Mouse (Mus musculus) heart, postnatal 36 days (tissue): ENCODE results near the gene Spink4. TPM values are rescaled to one million over a fixed set of nuclear protein-coding genes. Genes with fewer than 3 reads are reported as not detected.
"Not testable (repeated sequence)": the region's sequence is repeated elsewhere in the genome, so short reads cannot be mapped to it uniquely, and the experiment has no call there.

Experiments
- DNase-seq, 2 experiments: peaks; one replicate each; pipeline ENCODE4 v3.0.0; 2021 to 2022
- intact Hi-C: fragments of 180-260 bp; cut with DNase I; formaldehyde crosslinking; loops from one replicate; pipeline ENCODE4 v1.15.1; 2025
- total RNA-seq, 2 experiments: library from RNA; stranded (reverse); gene quantifications; 2 replicates each; pipeline ENCODE4 v1.2.3; 2021

The Spink4 gene
- total RNA-seq, 2 experiments from 2014 or later = not detected

- DNase-seq = no peak
- intact Hi-C loops = no loop called here
Measured at GRCm38 (mm10) chr4:40900071-40900470, 19.8 kb upstream of the Spink4 start.

- DNase-seq = no peak
- intact Hi-C loops = no loop called here
Measured at GRCm38 (mm10) chr4:40900612-40901011, 19.2 kb upstream of the Spink4 start.

- DNase-seq = no peak
- intact Hi-C loops = loop anchor here (1.0 to 2.0 kb wide), 2 partner anchors 49 to 133 kb away; no protein-coding TSS in a partner anchor
Measured at GRCm38 (mm10) chr4:40906298-40906697, 13.6 kb upstream of the Spink4 start.

- peak; percentile 24 to 39 for DNase-seq
- intact Hi-C loops = no loop called here
Measured at GRCm38 (mm10) chr4:40908261-40908969, 11.4 kb upstream of the Spink4 start.

GRCm38 (mm10) chr4:40914287-40914867 lies 5.5 kb upstream of the Spink4 start:
- DNase-seq = no peak
- intact Hi-C loops = no loop called here

GRCm38 (mm10) chr4:40915947-40916346 lies 3.9 kb upstream of the Spink4 start:
- intact Hi-C loops = no loop called here

GRCm38 (mm10) chr4:40916592-40917155 lies 3.2 kb upstream of the Spink4 start:
- intact Hi-C loops = no loop called here
- no peak for DNase-seq

More at GRCm38 (mm10) chr4:40915947-40916346, 3.9 kb upstream of the Spink4 start:
- DNase-seq = no peak

- DNase-seq = no peak
- intact Hi-C loops = no loop called here
Measured at GRCm38 (mm10) chr4:40920576-40920975, 724 bp downstream of the Spink4 start.

GRCm38 (mm10) chr4:40921288-40921687 lies 1.4 kb downstream of the Spink4 start:
- no peak for DNase-seq
- intact Hi-C loops = no loop called here

- no peak for DNase-seq
- intact Hi-C loops = no loop called here
Measured at GRCm38 (mm10) chr4:40923087-40923651, 3.3 kb downstream of the Spink4 start.

- intact Hi-C loops = no loop called here
- DNase-seq = no peak
Measured at GRCm38 (mm10) chr4:40925568-40925967, 5.7 kb downstream of the Spink4 start.

- intact Hi-C loops = no loop called here
- no peak for DNase-seq
Measured at GRCm38 (mm10) chr4:40929046-40929445, 9.2 kb downstream of the Spink4 start.

- DNase-seq = no peak
- intact Hi-C loops = no loop called here
Measured at GRCm38 (mm10) chr4:40933694-40934093, 13.8 kb downstream of the Spink4 start.

- DNase-seq, intact Hi-C loops: not testable (repeated sequence)
Measured at GRCm38 (mm10) chr4:40934369-40934768, 14.5 kb downstream of the Spink4 start.

- DNase-seq = peak; percentile 50 to 58
- intact Hi-C loops = no loop called here
Measured at GRCm38 (mm10) chr4:40936175-40936839, 16.5 kb downstream of the Spink4 start.

GRCm38 (mm10) chr4:40938793-40939192 lies 18.9 kb downstream of the Spink4 start:
- intact Hi-C loops = no loop called here
- DNase-seq = no peak

GRCm38 (mm10) chr4:40943651-40944050 lies 23.8 kb downstream of the Spink4 start:
- DNase-seq = no peak
- intact Hi-C loops = no loop called here

GRCm38 (mm10) chr4:40946516-40947121 lies 26.8 kb downstream of the Spink4 start:
- intact Hi-C loops = loop anchor here (5.0 kb wide), 1 partner anchor 94 kb away; the partner anchor contains the start of gene B4galt1

GRCm38 (mm10) chr4:40947565-40948159 lies 27.8 kb downstream of the Spink4 start:
- intact Hi-C loops = loop anchor here (5.0 kb wide), 1 partner anchor 95 kb away; the partner anchor contains the start of gene B4galt1
- DNase-seq = no peak

More at GRCm38 (mm10) chr4:40946516-40947121, 26.8 kb downstream of the Spink4 start:
- no peak for DNase-seq
